In genomic region chr1:39300676-39301075, GRCm38 (mm10) we compare ENCODE assay signal across 23 mouse cellular contexts.
DNase-seq lines count a peak whose midpoint lies in the region; ATAC-seq and TF ChIP-seq lines count a peak whose summit lies in the region.
"Had no signal": no experiment of that assay in that cellular context is flagged by ENCODE, and none has a peak within 500 bp of the region (broad histone marks: within the 10 kb centered on the region; RNA-seq: fewer than 3 reads in every experiment).

No protein-coding gene starts in this region.

- 78% methylated on average over 6 of the region's 6 CpGs for WGBS in liver, embryonic 12.5 days (ENCODE audit: insufficient replicate concordance)
- 86% methylated on average over 6 of the region's 6 CpGs for WGBS in liver, postnatal 0 days (ENCODE audit: insufficient replicate concordance)

- no peaks in the 10 kb centered on the region for H3K36me3 ChIP-seq in liver, embryonic 12.5 days
- H3K36me3 ChIP-seq in liver, postnatal 0 days (replicated peaks; ENCODE audit: insufficient read depth, low read length), result no peaks in the 10 kb centered on the region
- H3K36me3 ChIP-seq: embryonic facial prominence, embryonic 10.5 days; embryonic facial prominence, embryonic 13.5 days; forebrain, embryonic 12.5 days; forebrain, embryonic 15.5 days; hindbrain, embryonic 12.5 days; hindbrain, embryonic 15.5 days had no signal

- DNase-seq in left cerebral cortex, adult 2 months (ENCODE audit: extremely low spot score in 1 of 2, low spot score in 2 of 2), result no peak
- no peak for DNase-seq in left cerebral cortex, postnatal 10 days (ENCODE audit: extremely low spot score in 1 of 2, low spot score in 2 of 2)
- DNase-seq in adrenal gland, postnatal 10 days, result peak; percentile 63
- DNase-seq in adrenal gland, postnatal 36 days, result peak; percentile 62 to 63
- DNase-seq in liver, postnatal 0 days, result no peak
- DNase-seq: cerebellum, adult 2 months; cerebellum, adult 9-11 months; cerebellum, postnatal 36 days; embryo, embryonic 11 days; gastrocnemius, adult 2 months; gastrocnemius, postnatal 14 days; heart, adult 11 months had no signal

- peak overlapping the region; percentile 22; the same call in 1 of the 2 replicates for H3K27ac ChIP-seq in left cerebral cortex, adult 2 months
- no peak overlapping the region for H3K27ac ChIP-seq in liver, embryonic 12.5 days
- no peak overlapping the region for H3K27ac ChIP-seq in liver, postnatal 0 days (ENCODE audit: low read depth)
- H3K27ac ChIP-seq: embryonic facial prominence, embryonic 10.5 days; embryonic facial prominence, embryonic 13.5 days; forebrain, embryonic 12.5 days; forebrain, embryonic 15.5 days; gastrocnemius, adult 2 months; hindbrain, embryonic 12.5 days; hindbrain, embryonic 15.5 days had no signal

- no peaks in the 10 kb centered on the region for H3K9me3 ChIP-seq in liver, embryonic 12.5 days (replicated peaks)
- H3K9me3 ChIP-seq in liver, postnatal 0 days (ENCODE audit: low read length), result no peaks in the 10 kb centered on the region
- H3K9me3 ChIP-seq: embryonic facial prominence, embryonic 10.5 days; forebrain, embryonic 15.5 days; hindbrain, embryonic 12.5 days; hindbrain, embryonic 15.5 days had no signal

- H3K27me3 ChIP-seq in liver, embryonic 12.5 days (replicated peaks), result no peaks in the 10 kb centered on the region
- no peaks in the 10 kb centered on the region for H3K27me3 ChIP-seq in liver, postnatal 0 days (ENCODE audit: insufficient read depth, low read length)
- H3K27me3 ChIP-seq: embryonic facial prominence, embryonic 13.5 days; forebrain, embryonic 12.5 days; forebrain, embryonic 15.5 days; hindbrain, embryonic 12.5 days; hindbrain, embryonic 15.5 days had no signal

- no peak for TF ChIP-seq CTCF in left cerebral cortex, adult 2 months (IDR thresholded peaks at IDR 0.05)
- TF ChIP-seq CTCF in liver, postnatal 0 days (IDR thresholded peaks at IDR 0.05; ENCODE audit: low read depth), result no peak

- TF ChIP-seq EP300 in liver, postnatal 0 days (IDR thresholded peaks at IDR 0.05; ENCODE audit: low read depth), result no peak

- ATAC-seq in liver, embryonic 12.5 days, result no peak
- ATAC-seq in liver, postnatal 0 days, result no peak
- ATAC-seq: CD4-positive, CD25-positive, alpha-beta regulatory T cell, adult 4 months; forebrain, embryonic 15.5 days; intestine, postnatal 0 days had no signal

- H3K4me3 ChIP-seq in left cerebral cortex, adult 2 months, result no peak overlapping the region
- no peak overlapping the region for H3K4me3 ChIP-seq in liver, embryonic 12.5 days
- no peak overlapping the region for H3K4me3 ChIP-seq in liver, postnatal 0 days (ENCODE audit: low read depth, low read length)
- H3K4me3 ChIP-seq: embryonic facial prominence, embryonic 10.5 days; embryonic facial prominence, embryonic 13.5 days; erythroblast, embryonic 14.5 days; forebrain, embryonic 12.5 days; forebrain, embryonic 15.5 days; gastrocnemius, adult 2 months; hindbrain, embryonic 12.5 days; hindbrain, embryonic 15.5 days had no signal

- H3K4me1 ChIP-seq in liver, embryonic 12.5 days, result no peaks in the 10 kb centered on the region
- H3K4me1 ChIP-seq in liver, postnatal 0 days (ENCODE audit: insufficient read depth), result no peaks in the 10 kb centered on the region
- H3K4me1 ChIP-seq: embryonic facial prominence, embryonic 13.5 days; forebrain, embryonic 12.5 days; forebrain, embryonic 15.5 days; hindbrain, embryonic 12.5 days; hindbrain, embryonic 15.5 days had no signal

- intact Hi-C loops in left cerebral cortex, adult 2 months (cut with DNase I), result no loop called here
- intact Hi-C loops in left cerebral cortex, postnatal 10 days (cut with DNase I), result no loop called here

- H3K9ac ChIP-seq in liver, embryonic 12.5 days, result no peak overlapping the region
- H3K9ac ChIP-seq in liver, postnatal 0 days (replicated peaks), result no peak overlapping the region
- H3K9ac ChIP-seq: embryonic facial prominence, embryonic 13.5 days; forebrain, embryonic 12.5 days; forebrain, embryonic 15.5 days; hindbrain, embryonic 12.5 days; hindbrain, embryonic 15.5 days had no signal

- H3K4me2 ChIP-seq in liver, embryonic 12.5 days, result no peak overlapping the region
- no peak overlapping the region for H3K4me2 ChIP-seq in liver, postnatal 0 days (ENCODE audit: low read depth, low read length)
- H3K4me2 ChIP-seq: embryonic facial prominence, embryonic 13.5 days; forebrain, embryonic 12.5 days; forebrain, embryonic 15.5 days; heart, embryonic 11.5 days; hindbrain, embryonic 12.5 days; hindbrain, embryonic 15.5 days had no signal

Comparison
In these comparisons a context has a peak if more than half of its experiments do, and no peak if none do; other contexts are left out.
1. DNase-seq: peak in adrenal gland, postnatal 10 days (single experiment) and adrenal gland, postnatal 36 days (2 of 2); none in left cerebral cortex, adult 2 months (0 of 2), left cerebral cortex, postnatal 10 days (0 of 2) and liver, postnatal 0 days (single experiment).